Mouse (Mus musculus): ENCODE data around the gene Rdh5. TPM values are rescaled to one million over a fixed set of nuclear protein-coding genes. Genes with fewer than 3 reads are reported as not detected.

Rdh5 gene
- total RNA-seq, 2 experiments from 2014 or later = 6.4 to 8.9 TPM

DNA sequence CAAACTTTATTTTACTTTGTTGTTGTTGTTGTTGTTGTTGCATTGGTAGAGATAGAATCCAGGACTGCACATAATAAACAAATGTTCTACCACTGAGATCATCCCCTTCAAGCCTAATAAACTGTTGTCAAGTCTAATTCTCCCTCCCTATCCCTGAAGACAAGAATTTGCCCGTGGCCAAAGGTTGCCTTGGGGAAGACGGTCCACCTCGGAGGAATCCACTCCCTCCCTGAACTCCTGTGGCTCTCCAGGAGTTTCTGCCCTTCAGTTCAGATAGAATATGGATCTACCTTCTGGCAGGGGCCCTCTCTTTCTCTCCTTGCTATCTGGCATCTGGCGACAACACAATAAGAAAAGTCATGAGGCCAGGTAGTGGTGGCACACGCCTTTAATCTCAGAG lies 17.9 kb downstream of the Rdh5 start:
- DNase-seq = no peak

- no peak for DNase-seq
Measured at GRCm38 (mm10) chr10:128902409-128902988, 20.2 kb downstream of the Rdh5 start.

GRCm38 (mm10) chr10:128901409-128901808 lies 21.3 kb downstream of the Rdh5 start:
- DNase-seq = no peak

DNA sequence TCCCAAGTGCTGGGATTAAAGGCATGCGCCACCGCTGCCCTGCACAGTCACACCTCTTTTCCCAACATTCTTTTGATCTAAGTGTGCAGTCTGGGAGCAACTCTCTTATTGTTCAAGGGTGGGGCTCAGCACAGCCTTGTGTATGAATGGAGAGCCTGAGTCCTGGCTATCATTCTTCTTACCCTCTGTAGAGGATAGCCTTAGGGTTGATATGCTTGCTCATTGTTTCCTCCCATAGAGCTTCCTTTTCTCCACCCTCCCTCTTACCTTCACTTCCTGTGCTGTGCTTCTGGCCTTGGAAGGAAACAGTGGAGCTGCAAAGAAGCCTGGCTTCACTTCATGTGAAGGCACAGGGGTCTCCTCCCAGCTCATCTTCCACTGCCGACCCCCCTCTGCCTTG lies 22.0 kb downstream of the Rdh5 start, which contains the start of gene Cd63:
Cd63 (plus strand) TSS at position 292 of the 400 bp plus-strand sequence.
- no peak for DNase-seq

DNA sequence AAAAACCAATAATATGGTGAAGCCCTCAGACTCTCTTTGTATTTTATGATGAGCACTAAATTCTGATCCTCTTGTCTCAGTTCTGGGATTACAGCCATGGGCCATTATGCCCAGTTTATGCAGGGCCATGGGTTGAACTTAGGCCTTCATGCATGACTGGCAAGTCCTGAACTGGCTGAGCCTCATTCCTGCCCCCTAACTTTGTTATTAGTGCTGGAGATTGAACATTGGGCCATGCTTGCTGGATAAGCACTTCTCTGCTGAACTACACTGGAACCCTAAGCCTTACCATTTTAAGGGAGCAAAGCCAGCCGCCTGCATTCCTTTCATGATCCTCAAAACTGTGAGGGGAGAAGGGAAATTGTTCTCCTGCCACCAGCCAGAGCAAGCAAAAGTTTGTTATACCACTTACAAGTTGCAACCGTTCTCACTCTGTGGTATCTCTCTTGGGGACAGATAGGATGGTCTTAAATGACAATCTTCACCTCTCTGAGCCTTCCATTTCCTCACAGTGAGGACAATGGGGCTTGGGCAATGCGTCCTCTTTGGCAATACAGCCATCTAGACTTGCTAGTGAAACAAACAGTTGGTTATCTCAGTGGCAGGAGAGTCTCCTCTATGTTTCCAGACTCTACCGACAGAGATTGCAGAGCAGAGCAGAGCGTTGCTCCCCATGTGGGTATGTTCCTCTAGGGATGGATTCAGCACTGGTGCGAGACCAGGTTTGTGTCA lies 22.8 kb downstream of the Rdh5 start:
- no peak for DNase-seq

DNA sequence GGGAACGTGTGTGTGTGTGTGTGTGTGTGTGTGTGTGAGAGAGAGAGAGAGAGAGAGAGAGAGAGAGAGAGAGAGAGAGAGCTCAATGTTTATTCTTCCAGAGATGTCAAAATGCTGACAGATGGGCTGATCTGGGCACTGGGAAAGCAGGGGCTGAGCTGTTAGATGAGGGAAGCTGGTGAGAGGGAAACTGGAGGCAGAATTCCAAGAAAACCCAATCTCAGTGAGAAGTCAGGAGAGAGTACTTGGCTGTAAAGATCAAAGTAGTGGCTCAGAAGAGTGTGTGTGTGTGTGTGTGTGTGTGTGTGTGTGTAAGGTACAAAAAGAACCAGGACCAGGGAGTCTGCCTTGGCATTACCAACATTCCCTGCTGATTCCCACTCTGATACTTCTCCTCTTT lies 25.2 kb downstream of the Rdh5 start:
- DNase-seq = no peak

DNA sequence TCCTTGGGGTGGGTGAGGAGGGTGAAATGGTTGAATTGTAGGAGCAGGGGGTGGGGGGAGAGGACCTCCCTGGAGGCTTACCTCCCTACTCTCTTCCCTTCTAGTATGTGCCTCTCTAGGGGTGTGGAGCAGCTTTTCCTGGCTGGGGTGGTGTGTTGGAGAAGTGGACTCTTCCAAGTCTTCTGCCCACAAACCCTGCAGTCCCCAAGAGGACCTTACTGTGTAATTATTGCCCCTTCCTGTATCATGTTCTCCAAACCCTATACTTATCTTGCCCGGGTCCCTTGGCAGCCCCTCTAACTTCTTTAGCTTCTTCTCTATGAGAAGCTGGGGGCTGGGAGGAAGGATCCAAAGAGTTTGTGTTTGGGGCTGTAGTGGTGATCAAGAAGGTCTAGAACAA lies 25.9 kb downstream of the Rdh5 start:
- DNase-seq = no peak

GRCm38 (mm10) chr10:128895952-128896693 lies 26.6 kb downstream of the Rdh5 start:
- DNase-seq = peak; percentile 68 to 69

DNA sequence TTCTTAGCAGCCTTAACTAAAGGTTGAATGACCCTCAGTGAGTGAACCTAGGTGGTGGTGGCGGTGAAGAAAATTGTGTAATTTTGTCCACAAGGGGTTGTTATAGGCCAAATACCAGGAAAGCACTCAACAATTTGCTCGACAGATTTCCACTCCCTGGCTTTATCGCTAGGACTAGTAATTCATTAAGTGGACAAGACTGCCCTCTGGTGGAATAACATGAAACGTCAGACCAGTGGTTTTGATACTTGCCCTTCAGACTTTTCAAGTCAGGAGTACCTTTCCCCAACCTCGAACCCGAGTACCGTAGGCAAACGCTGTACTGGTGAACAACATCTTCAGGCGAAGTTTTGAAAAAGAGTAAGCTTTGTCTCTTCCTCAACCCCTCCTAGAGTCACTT lies 27.3 kb downstream of the Rdh5 start:
- DNase-seq = peak in 1 of 2 experiments; percentile 74

GRCm38 (mm10) chr10:128892246-128892645 lies 30.4 kb downstream of the Rdh5 start:
- no peak for DNase-seq

DNA sequence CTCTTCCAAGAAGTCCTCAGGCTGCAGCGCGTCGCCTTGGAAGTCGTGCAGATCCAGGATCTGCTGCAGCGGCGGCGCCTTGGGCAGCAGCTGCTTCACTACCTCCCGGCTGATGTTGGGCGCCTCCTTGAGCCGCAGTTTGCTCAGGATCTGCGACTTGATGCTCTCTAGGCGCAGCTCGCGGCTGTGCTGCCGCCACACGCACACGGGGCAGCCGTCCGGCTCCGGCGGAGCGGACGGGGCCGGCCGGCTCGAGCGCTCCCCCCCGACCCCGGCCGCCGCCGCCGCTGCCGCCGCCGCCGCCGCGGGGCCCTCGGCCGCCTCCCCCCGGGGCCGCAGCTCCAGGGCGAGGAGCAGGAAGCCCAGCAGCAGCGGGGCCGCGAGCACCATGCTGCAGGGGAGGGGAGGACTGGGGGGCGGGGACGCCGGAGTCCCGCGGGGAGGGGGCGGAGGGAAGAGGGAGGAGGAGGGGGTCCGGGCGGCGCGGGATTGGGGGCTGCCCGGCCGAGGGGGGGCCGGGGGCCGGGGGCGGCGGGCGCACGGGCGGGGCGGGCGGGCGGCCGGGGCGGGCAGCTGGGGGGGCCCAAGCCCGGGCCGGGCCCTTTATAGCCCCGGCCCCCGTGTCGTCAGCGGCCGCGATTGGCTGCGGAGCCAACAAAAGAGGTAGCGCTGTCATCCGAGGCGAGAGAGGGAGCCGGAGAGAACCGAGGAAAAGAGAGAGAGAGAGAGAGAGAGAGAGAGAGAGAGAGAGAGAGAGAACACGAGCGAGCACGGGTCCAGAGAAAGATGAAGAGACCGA lies 31.2 kb downstream of the Rdh5 start, which contains the start of gene Gdf11:
Gdf11 (minus strand) TSS at position 423 of the 799 bp plus-strand sequence.
- peak; percentile 38 to 63 for DNase-seq

GRCm38 (mm10) chr10:128890383-128891295 lies 32.0 kb downstream of the Rdh5 start:
- DNase-seq = no peak

DNA sequence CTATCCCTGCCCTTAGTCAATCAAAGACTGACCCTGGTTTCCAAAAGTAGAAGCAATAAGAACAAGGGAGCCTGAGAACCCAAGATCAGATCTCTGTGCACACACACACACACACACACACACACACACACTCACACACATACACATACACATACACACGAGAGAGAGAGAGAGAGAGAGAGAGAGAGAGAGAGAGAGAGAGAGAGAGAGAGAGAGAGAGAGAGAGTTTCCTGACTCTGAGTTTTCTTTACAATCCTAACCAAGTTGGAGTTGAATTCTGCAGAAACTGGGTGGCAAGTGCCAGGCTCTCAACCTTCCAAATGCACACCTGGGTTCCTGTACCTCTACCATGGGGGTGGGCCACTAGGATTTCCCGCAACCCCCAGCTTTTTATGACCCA lies 32.8 kb downstream of the Rdh5 start:
- no peak for DNase-seq

- no peak for DNase-seq
Measured at GRCm38 (mm10) chr10:128888941-128889827, 33.5 kb downstream of the Rdh5 start.

DNA sequence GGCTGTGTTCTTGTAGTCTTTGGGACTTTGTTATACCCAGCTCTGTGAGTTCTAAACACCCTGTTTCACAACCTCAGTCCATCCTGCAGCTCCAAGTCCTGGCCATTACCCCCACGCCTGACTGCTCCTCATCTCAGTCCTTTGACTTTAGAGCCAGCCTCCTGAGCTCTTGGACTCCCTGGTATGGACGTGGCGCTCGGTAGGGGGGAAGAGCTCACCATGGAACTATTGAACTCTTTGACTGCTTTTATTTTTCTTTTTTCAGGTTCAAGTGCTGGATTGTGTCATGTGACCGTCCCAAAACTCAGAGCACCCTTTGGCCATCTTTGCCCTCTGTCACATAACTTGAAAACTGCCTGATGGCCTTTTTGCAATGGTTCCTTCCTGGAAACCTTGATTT lies 40.6 kb downstream of the Rdh5 start:
- no peak for DNase-seq

GRCm38 (mm10) chr10:128878811-128879210 lies 43.9 kb downstream of the Rdh5 start:
- DNase-seq = no peak

DNA sequence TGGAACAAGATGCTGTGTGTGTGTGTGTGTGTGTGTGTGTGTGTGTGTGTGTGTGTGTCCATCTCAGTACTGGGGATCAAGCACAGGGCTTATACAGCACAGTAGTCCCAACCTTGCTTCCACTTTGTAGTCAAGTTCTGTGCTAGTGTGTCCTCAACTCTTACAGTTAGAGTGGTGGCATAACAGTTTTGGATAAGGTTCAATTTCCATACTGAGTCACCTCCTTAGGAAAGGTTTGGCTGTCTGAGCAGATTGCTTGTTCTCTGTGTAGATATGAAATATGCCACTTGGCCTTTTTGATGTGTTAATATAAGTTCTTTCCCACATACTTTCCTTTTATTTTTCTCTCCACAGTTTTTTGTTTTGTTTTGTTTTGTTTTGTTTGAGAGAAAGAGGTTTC lies 44.4 kb downstream of the Rdh5 start:
- DNase-seq = no peak

DNA sequence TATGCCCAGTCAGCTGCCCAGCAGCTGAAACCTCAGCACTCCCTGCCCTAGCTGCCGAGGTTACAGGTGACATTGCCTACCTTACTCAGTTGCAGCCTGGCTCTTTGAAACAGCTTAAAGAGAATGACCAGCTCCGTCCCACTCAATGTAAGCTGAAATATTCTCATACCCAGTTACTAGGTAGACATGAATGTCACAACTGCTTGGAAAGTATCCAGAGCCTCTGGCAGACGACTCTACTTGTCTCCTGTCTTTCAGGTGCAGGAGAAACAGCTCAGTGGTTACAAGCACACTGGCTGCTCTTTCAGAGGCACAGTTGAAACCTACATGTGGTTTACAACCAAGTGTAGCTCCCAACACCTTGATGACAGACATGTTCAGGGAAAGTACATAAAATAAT lies 52.3 kb downstream of the Rdh5 start:
- no peak for DNase-seq

DNA sequence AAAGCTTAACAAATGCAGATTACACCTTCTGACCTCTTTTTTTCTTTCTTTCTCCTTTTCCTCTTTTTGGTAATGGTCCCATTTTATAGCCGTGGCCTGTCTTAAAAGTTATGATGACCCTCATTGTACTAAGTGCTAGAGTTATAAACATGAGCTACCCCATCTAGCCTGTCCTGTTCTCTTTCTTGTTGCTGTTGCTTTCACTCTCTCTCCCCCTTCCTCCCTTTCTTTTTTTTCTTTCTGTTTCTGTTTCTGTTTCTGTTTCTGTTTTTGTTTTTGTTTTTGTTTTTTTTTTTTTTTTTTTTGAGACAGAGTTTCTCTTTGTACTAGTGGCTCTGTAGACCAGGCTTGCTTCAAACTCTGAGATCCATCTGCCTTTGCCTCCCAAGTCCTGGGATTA lies 56.2 kb downstream of the Rdh5 start:
- no peak for DNase-seq

GRCm38 (mm10) chr10:128866042-128866441 lies 56.6 kb downstream of the Rdh5 start:
- no peak for DNase-seq
